Mouse (Mus musculus) heart, adult 2 months (tissue): ENCODE measurements around the gene Dnmbp.

Source experiments
- EP300 ChIP-seq: fragments of 200-500 bp; IDR thresholded peaks from 2 replicates; pipeline ENCODE4 v1.6.1; 2011; ENCODE audit warnings: low read depth, low read length, control low read depth; ENCODE audit not compliant: insufficient read depth
- POLR2A ChIP-seq: fragments of 200-500 bp; IDR thresholded peaks from 2 replicates; pipeline ENCODE4 v1.6.1; 2011; ENCODE audit warnings: mild to moderate bottlenecking, low read depth, low read length, control low read depth; ENCODE audit not compliant: insufficient read depth

GRCm38 (mm10) chr19:43915431-43915830, 24.6 kb downstream of the Dnmbp start:
- no peak for TF ChIP-seq EP300
- TF ChIP-seq POLR2A, result no peak
